Mouse (Mus musculus) monocyte, adult 2 months (primary cell): ENCODE measurements around the gene Nebl.

Experiments
- DNase-seq, 2 experiments: peaks; one replicate each; pipeline ENCODE4 v3.0.0; 2022; ENCODE audit warnings: low spot score in 2 of 2, low read depth in 1 of 2

Nebl gene

GRCm38 (mm10) chr2:17710083-17710482, 21.2 kb downstream of the Nebl start:
- no peak for DNase-seq

DNA sequence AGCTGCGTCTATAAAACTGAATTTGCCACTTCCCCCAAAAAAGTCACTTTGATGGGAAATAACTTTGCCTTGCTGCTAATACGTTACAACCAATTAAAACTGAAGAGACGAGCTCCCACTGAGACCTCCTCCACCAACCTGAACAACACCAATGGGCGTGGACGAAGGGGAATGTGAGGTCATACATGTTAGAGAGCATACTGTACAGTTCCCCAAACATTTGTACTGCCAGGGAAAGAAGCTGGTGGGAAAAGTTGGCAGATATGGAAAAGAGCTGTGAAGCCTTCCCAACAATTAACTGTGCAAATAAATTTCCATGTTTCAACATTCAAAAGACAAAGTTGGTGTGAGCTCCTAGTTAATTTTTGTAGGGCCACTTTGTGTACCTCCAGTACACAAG, 25.3 kb downstream of the Nebl start:
- DNase-seq: no peak

DNA sequence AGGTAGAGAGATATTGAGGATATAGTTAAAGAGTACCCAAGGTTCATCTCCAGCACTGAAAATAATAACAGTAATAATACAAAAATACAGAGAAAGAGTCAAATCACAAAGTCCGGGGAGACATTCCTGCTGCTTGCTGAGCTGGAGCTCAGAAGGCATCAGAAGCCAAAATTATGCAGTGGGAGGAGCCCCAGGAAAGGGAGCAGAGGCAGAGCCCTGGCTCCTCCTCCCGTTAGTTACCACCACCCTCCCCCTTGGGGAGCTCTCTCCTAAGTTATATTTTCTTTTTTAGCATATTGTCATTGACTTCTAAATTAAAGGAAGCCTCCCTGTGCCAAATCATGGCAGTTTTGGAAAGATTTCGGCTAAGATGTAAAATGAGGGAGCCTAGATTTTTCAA, 25.8 kb downstream of the Nebl start:
- no peak for DNase-seq

DNA sequence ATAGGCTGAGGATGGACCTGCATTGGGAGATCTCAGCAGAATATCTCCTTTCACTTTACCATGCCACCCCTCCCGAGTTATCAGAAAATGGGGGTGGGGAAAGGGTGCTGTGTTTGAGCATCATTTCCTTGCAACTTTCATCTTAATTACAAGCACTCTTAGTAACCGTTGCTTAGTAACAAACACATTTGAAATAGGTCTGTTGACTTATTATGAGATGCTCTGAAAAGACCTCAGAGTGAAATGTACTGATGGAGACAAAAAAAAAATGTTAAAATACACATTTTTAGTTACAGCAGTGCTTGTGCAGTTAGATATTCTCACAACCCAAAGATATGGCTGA, 28.1 kb downstream of the Nebl start:
- DNase-seq: no peak

DNA sequence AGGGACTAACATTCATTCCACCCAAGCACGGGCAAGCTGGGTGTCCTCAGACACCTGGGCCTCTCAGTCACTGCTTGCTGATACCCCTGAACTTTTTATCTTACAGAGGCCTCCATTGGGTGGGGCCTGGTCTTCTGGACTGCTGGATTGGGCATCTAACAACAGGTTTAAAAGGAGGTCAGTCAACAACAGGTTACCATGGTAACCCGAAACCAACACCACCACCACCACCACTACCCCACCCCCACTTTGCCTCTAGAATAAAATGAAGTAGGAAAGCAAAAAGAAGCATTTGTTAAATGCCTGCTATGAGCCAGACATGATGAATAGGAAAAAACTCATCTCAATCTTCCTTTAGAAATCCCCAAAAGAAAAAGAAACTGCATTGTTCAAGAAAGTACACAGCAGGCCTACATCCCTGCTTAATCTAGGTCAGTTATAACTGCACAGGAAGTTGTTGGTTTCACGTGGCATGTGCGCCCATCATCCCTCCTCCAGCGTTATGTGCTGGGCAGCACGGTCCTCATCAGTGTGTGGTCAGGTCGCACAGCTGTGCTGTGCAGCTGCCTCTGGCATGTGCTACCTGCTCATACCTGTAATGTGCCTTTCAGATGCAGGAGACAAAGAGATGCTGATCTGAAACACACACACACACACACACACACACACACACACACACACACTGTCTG, 28.6 kb downstream of the Nebl start:
- no peak for DNase-seq

- DNase-seq: no peak
Observed at GRCm38 (mm10) chr2:17698161-17699087, 32.8 kb downstream of the Nebl start.

GRCm38 (mm10) chr2:17692926-17693325, 38.3 kb downstream of the Nebl start:
- DNase-seq: no peak

GRCm38 (mm10) chr2:17690264-17690663, 41.0 kb downstream of the Nebl start:
- no peak for DNase-seq

DNA sequence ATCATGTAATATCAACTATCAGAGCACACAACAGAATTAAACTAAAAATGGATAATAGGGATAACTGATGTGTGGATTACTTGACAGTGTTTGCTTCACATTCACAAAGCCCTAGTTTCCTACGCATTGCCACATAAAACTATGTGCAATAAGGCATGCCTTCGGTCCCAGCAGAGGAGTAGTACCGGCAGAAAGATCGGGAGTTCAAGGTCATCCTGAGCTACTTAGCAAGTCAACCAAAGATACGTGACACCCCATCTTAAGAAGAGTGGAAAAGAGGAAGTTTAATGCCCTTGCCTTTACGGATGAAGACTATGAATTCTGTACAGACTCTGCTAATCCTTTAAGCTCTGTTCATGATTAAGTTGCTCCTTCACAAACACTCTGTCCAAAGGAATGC, 44.1 kb downstream of the Nebl start:
- no peak for DNase-seq

- no peak for DNase-seq
Observed at GRCm38 (mm10) chr2:17683326-17684040, 47.8 kb downstream of the Nebl start.

DNA sequence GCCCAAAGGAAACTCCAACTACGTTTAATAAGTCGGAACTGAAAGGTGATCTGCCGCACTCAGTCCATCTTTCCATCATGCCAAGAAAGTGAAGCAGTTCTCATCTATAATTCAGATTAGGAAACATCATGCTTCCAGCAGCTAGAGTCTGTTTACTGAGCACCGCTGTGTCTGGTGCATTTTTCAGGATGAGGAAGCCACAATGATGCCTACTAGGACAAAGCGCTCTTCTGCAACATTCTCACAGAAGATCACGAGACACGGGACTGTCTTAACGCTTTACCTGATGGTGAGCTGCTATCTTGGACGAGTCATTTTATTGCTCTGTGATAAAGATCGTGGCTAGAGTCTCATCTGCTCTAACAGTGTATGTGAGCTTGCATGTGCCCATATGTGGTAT, 59.1 kb downstream of the Nebl start:
- no peak for DNase-seq

DNA sequence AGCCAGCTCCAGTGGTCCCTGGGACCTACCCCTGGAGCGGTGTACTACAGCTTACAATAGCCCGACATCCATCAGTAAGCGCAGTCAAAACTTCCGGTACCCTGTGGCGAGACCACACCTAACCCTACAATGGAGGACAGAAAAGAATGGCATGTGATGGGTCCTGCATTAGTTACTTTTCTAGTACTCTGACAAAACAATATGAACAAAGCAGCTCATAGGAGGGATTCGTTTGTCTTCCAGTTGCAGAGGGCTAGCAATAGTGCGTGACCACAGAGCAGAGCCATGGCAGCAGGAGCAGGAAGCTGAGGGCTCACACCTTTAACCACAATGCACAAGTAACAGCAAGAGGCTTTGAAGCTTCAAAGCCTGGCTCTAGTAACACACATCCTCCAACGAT, 59.7 kb downstream of the Nebl start:
- DNase-seq: no peak

GRCm38 (mm10) chr2:17669953-17670352, 61.3 kb downstream of the Nebl start:
- no peak for DNase-seq

DNA sequence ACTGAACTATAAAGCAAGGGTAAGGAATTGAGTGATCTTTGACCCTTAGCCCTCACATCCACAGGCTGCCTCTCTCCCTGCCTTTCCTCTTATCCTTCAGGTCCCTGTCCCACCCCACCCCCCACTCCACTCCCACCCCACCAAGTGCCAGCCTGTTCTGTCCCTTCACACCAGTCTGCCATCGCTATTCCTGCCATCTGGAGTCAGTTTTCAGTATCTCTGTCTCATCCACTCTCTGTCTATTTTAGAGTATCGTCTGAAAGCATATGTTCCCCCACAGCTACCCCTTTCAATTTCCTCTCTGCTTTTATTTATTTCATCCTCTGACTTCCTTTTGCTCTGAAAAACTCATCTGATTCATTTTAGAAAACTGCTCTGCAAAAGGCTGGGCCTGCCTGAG, 62.3 kb downstream of the Nebl start:
- no peak for DNase-seq

DNA sequence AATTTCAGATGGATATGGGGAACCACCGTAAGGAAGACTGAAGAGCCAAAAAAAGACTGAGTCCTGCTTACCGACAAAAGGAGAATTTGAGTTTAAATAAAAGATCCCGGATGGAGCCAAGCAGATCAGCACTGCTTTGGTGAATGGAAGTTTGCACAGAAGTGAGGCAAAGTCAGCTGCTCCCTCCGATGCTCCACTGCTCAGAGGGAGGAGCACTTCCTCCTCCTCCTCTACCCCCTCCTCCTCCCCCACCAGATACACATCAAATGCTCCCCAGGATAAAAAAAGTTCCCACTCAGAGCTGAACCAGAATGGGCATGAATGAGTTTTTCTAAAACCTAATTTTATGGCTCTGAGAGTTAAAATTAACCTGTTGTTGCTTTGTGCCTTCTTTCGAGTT, 73.1 kb downstream of the Nebl start:
- no peak for DNase-seq

GRCm38 (mm10) chr2:17650147-17650834, 81.0 kb downstream of the Nebl start:
- no peak for DNase-seq

DNA sequence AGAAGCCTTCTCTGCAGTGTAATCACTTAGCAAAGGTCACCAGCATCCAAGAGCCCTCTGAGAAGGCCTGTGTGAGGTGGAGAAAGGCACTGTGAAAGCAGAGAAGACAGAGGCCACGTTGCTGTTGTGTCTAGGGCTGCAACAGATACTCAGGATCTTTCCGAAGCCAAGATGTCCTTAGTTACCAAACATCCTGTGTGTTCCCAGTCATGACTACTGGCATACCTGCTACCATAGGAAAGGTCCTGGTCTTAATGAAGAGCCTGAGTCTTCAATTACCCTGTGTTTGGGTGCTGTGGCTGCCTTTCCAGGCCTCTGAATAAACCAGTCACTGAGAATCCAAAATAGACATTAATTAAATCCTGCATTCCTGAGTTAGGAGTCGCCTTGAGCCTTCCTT, 81.5 kb downstream of the Nebl start:
- DNase-seq: no peak

DNA sequence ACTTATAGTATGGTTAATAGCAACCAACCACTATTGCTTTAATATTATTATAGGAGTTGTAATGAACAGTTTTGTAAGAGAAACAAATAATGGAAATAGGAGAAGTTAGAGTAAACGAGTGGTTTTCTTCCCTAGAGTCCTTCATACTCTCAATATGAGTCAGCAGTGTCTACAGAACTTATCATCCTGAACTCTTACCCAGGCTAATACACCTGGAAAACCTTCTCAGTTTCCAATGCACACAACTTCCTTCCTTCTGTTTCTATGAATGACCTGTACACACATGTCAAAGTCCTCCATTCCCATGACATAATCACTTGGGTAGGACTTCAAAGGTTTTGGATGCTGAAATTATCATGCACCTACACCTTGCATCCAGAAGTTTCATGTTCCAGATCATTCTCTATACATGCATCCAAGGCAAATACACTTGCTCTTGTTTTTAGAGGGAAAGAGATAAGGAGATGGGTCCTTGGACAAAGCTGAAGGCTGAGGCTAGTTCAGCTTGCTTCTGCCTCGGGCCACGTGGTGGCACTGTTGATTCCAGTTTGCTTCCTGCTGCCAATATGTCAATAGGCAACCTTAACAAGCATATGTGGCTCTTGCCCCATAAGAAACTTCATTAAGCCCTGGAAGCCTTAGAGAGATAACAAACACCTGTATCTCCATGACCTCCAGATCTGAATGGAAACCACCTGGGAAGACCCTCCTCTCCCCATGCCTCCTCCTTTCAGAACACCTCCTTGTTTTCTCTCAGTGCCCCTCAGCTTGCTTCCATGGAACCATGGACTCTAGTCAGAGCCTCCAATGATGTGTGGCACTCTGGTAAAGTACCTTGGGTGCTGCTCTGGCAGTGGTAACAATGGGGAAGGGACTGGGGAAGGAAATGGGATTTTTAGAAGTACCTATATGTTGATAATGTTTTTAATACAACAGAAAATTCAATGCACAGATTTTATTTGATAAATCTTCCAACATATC, 86.7 kb downstream of the Nebl start:
- DNase-seq: no peak

DNA sequence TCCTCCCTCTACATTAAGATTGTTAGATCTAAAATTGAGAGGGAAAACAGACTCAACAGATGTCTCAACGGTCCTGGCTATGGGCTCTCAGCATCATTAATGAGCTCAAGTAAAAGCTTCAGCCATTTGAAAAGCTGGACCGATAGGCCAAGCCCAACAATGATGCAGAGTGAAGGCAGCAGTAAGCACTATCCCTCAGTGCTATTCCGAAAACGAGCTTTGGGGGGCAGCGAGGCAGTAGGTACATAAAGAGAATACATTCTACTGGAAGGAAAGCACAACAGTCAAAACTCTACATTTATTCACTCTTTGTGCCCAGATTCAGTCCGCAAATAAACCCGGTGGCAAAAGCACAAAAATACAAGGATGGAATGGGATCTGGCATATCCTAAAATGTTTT, 87.4 kb downstream of the Nebl start:
- no peak for DNase-seq

- DNase-seq: no peak
Observed at GRCm38 (mm10) chr2:17642770-17643169, 88.5 kb downstream of the Nebl start.
